Mouse (Mus musculus) retina, postnatal 1 day (tissue): ENCODE measurements at regions not wholly inside any gene's neighbourhood (a gene's known extent, or its start where the extent isn't known, plus 50 kb on each side); places are given as distances from the start of the nearest gene placed in this dataset.

ENCODE experiments used
- DNase-seq: peaks from one replicate; pipeline ENCODE4 v3.0.0-alpha.2; 2012

DNA sequence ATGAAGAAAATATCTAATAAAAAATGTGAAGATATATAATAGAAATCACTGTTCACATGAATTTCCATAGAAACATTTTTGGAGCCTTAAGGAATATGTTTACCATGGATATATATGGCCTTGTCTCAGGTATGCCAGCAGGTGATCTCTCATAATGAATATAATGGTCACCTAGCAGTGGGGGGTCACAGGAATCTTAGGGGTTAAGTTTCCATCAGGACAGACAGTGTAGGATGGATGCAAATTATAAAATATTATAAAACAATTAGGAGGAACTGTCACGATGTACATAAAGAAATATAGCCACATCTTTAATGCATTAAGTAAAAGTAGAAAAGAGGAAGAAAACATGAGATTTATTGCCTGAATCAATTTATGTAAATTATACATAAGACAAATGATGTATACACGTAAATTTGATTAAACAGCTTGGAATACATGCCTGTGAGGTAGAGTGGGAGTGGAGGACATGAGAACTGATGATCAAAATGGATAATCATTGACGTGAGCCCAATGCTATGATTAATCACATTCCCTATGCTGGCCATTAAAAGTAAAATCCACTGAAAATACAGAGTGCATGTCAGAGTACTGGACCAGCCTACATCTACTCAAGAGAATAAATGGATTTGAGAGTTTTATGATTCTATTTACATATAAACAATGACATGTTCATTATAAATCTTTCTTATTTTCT is 693.0 kb upstream of the Gpc5 start:
- DNase-seq = no peak

DNA sequence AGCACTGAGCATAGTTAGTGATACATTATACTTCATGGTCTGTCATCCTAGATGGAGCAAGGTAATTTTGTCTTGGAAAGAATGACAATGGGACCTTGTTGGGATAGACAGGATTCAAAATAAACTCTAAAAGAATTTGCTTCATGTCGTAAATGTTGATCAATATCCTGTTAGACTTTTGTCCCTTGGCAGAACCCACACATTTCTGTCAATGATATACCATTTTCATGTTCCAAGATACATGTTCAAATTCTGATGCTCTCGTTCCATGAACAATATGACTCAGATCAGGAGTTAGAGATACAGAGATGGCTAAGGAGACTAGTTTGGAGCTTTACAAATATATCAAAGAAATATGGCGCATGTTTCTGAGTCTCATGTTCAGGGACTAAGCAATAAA is 673.2 kb upstream of the Gpc5 start:
- no peak for DNase-seq

DNA sequence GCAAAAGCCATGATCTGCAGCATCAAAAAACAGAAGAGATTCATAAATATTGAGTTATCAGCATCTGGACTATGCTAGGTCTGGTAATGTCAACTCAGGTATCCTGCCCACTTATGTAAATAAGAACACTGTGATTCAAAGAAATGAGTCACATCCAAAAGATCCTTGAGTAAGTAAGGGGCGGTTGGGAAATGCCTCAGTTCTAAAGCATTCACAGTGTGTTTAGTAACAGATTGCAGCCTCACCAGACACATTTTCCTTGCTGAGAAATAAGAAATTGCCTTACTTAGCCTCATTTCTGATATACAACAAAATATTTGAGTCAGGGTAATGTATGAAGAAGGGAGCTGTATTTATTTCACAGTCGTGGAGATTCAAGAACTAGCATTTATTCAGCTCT is 666.5 kb upstream of the Gpc5 start:
- DNase-seq = no peak
